Mouse (Mus musculus) lung, embryonic 15.5 days (tissue): ENCODE measurements around the gene Cog8. TPM values are rescaled to one million over a fixed set of nuclear protein-coding genes. Genes with fewer than 3 reads are reported as not detected.

Experiments
- ATAC-seq: fragments of 200-750 bp; cut with Nextera tagmentation; 2 replicates; pipeline ENCODE4 v1.8.0; 2017; ENCODE audit warnings: moderate number of reproducible peaks, borderline replicate concordance; ENCODE audit not compliant: low FRiP score, low TSS enrichment; ENCODE audit errors: extremely low read depth
- H3K27ac ChIP-seq: fragments of 300-500 bp; sonication (generic); 2 replicates; pipeline ENCODE4 v1.5.1; 2015; ENCODE audit warnings: moderate library complexity, mild to moderate bottlenecking, inconsistent platforms
- H3K27me3 ChIP-seq: fragments of 300-500 bp; sonication (generic); 2 replicates; pipeline ENCODE4 v1.6.1; 2015; ENCODE audit warnings: inconsistent platforms
- H3K36me3 ChIP-seq: fragments of 300-500 bp; sonication (generic); 2 replicates; pipeline ENCODE4 v1.6.1; 2015; ENCODE audit warnings: inconsistent platforms
- H3K4me1 ChIP-seq: fragments of 300-500 bp; sonication (generic); 2 replicates; pipeline ENCODE4 v1.6.1; 2015; ENCODE audit warnings: inconsistent platforms
- H3K4me2 ChIP-seq: fragments of 300-500 bp; sonication (generic); 2 replicates; pipeline ENCODE4 v1.6.1; 2015; ENCODE audit warnings: inconsistent platforms, mild to moderate bottlenecking, moderate library complexity
- H3K4me3 ChIP-seq: fragments of 300-500 bp; sonication (generic); 2 replicates; pipeline ENCODE4 v1.5.1; 2015; ENCODE audit warnings: mild to moderate bottlenecking, inconsistent platforms
- H3K9ac ChIP-seq: fragments of 300-500 bp; sonication (generic); 2 replicates; pipeline ENCODE4 v1.6.1; 2015; ENCODE audit warnings: inconsistent platforms
- H3K9me3 ChIP-seq: fragments of 300-500 bp; sonication (generic); 2 replicates; pipeline ENCODE4 v1.6.1; 2016; ENCODE audit warnings: inconsistent platforms
- WGBS: fragments of 180-500 bp; shearing (Covaris S2); methylation state at CpG from one replicate; pipeline ENCODE4 v1.1.7; 2015; 5-methylcytosine and 5-hydroxymethylcytosine counted together
- polyA plus RNA-seq: library from polyadenylated mRNA; unstranded; fragments of >200 nt; fragmentation: Nextera tagmentation; extraction: Ambion mirVana; gene quantifications from 2 replicates; pipeline ENCODE4 v1.2.1, GENCODE M21; 2015

The Cog8 gene
- polyA plus RNA-seq: 36.1 and 40.1 TPM in 2 replicates

- Histone ChIP-seq H3K4me3 (peak within 1 kb of the TSS; percentile 88), H3K9me3 (no peaks in the 10 kb centered on the region), H3K9ac (peak within 1 kb of the TSS; percentile 80), H3K36me3 (peaks cover 47% of the 10 kb centered on the region), H3K27me3 (no peaks in the 10 kb centered on the region), H3K4me2 (peak within 1 kb of the TSS; percentile 89), H3K4me1 (peaks cover 20% of the 10 kb centered on the region), H3K27ac (peak within 1 kb of the TSS; percentile 74)
- peak; percentile 94 for ATAC-seq
- under 1% methylated on average over 87 of the region's 88 CpGs for WGBS
Measured at GRCm38 (mm10) chr8:107056076-107056972, at the start of gene Cog8, which contains the start of gene Nip7. Gene Cog8, minus strand, starts transcription at chr8:107056689. Gene Nip7, plus strand, starts transcription at chr8:107056877.

DNA sequence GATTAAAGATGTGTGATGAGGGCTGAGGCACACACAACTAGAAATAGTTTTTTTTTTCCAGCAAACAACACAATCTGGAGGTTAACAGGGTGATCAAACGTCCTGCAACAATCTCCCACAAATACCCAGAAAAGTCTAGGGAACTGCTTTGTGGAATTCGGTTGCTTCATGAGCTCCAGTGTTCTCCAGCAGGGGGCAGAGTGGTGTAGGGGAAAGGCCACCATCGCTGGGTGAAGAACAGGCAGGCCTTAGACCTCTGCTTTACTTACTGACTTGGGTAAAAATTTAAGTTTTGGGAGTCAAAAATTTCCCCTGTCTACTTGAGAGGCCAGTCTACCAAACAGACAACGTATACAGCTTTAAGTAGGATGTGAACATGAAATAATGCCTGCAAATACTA is 48.1 kb upstream of the Cog8 start:
- Histone ChIP-seq H3K9me3 (no peaks in the 10 kb centered on the region), H3K27me3 (no peaks in the 10 kb centered on the region), H3K4me2 (no peak overlapping the region), H3K4me1 (peaks cover 8% of the 10 kb centered on the region; the same call in 1 of the 2 replicates), H3K4me3 (no peak overlapping the region), H3K27ac (no peak overlapping the region), H3K36me3 (no peaks in the 10 kb centered on the region), H3K9ac (no peak overlapping the region)
- no peak for ATAC-seq
- 8% methylated on average over 4 of the region's 4 CpGs for WGBS

- H3K27me3 ChIP-seq: no peaks in the 10 kb centered on the region
- ATAC-seq: no peak
- no peaks in the 10 kb centered on the region for H3K9me3 ChIP-seq
- 73% methylated on average over 2 of the region's 2 CpGs for WGBS
- no peak overlapping the region for H3K4me2 ChIP-seq
- no peak overlapping the region for H3K9ac ChIP-seq
- H3K4me1 ChIP-seq: peaks cover 4% of the 10 kb centered on the region; the same call in 1 of the 2 replicates
- H3K27ac ChIP-seq: no peak overlapping the region
- no peak overlapping the region for H3K4me3 ChIP-seq
- H3K36me3 ChIP-seq: no peaks in the 10 kb centered on the region
Measured at GRCm38 (mm10) chr8:107100635-107101034, 44.1 kb upstream of the Cog8 start.

DNA sequence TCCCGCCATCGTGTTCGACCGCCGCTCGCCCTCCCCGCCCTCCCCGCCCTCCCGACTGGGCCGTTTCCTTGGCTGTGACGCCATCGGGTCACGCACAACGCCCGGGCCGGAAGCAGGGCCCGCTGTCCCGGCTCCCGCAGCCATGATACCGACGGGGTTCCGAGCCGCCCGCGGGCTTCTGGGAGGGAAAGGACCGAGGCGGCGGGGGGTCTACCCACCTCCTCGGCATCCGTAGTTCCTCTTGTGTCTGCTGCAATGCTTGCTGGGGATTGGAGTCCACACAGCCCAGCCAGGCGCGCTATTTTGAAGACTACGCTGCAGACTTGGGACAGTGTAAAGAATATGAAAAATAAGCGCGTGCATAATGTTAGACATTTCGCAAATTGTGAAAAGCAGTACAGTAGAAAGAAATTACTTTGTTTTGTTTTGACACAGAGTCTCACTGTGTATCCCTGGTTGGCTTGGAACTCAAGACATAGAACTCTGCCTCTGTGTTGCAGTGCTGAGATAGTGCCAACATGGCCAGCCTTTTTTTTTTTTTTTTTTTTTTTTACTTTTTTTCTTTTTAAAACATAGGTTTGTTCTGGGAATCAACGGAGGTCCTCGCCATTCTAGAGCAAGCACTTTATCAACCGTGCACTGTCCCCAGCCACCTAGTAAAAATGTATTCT is 40.0 kb upstream of the Cog8 start, which contains the start of gene Terf2:
TSS of gene Terf2 (minus strand) at position 182 of the 671 bp plus-strand sequence.
- H3K4me3 ChIP-seq: peak within 1 kb of the TSS; percentile 98
- H3K36me3 ChIP-seq: peaks cover 9% of the 10 kb centered on the region; the same call in 1 of the 2 replicates
- H3K4me1 ChIP-seq: peaks cover 16% of the 10 kb centered on the region
- H3K4me2 ChIP-seq: peak within 1 kb of the TSS; percentile 52
- WGBS: 4% methylated on average over 39 of the region's 39 CpGs
- peak within 1 kb of the TSS; percentile 97 for H3K9ac ChIP-seq
- H3K27ac ChIP-seq: peak within 1 kb of the TSS; percentile 95
- H3K27me3 ChIP-seq: no peaks in the 10 kb centered on the region
- peak; percentile 95 for ATAC-seq
- no peaks in the 10 kb centered on the region for H3K9me3 ChIP-seq

DNA sequence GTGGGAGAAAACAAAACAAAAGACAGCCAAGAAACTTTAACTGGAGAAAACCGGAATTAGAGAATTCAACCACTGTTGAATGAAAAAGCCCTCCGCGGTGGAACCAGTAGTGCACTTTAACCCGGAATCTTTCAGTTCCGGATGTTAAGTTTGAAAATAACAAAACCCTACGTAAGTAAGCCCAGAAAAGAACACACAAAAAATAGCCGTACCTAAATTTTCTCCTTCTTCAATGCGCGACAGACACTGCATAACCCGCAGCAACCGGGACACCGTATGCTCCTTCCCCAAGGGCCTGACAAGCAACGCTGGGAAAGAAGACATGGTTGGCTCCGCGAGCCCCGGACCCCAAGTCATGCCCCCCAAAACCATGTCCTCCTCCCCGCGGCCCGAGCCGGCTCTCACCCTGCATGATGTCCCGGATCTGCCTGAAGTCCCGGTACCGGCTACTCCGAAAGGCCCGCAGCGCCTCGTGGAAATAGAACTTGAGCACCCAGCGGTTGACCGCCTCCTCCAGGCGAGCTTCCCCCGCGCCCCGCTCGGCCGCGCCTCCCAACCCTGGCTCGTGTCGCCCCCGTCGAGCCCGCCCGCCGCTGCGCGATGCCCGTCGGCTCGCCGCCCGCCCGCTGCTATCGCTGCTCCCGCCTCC is 39.4 kb upstream of the Cog8 start:
- ATAC-seq: peak; percentile 81; the same call in 1 of the 2 replicates
- under 1% methylated on average over 40 of the region's 53 CpGs for WGBS
- H3K9ac ChIP-seq: peak overlapping the region; percentile 97

DNA sequence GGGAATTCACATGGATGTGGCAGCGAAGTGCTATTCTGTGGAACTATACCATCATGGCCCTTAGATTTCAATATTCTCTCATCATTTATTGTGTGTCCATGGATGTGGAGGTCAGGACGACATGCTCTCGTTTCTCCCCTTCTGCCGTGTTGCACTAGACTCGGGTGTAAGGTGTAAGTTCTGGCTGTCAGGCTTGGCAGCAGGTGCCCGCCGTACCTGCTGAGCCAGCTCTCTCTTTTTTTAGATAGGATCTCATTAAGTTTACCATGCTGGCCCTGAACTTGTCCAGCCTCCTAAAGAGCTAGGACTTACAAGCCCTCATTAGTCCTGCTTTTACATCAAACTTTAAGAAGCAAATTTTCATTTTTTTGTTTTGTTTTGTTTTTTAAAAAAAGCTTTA is 34.0 kb upstream of the Cog8 start:
- H3K4me2 ChIP-seq: no peak overlapping the region
- WGBS: 91% methylated on average over 7 of the region's 7 CpGs
- ATAC-seq: no peak
- no peak overlapping the region for H3K27ac ChIP-seq
- no peak overlapping the region for H3K9ac ChIP-seq
- H3K4me1 ChIP-seq: peaks cover 12% of the 10 kb centered on the region
- H3K9me3 ChIP-seq: no peaks in the 10 kb centered on the region
- H3K27me3 ChIP-seq: no peaks in the 10 kb centered on the region
- peaks cover 53% of the 10 kb centered on the region for H3K36me3 ChIP-seq
- H3K4me3 ChIP-seq: no peak overlapping the region

More for the DNA sequence above, 39.4 kb upstream of the Cog8 start:
- peak overlapping the region; percentile 95 for H3K27ac ChIP-seq
- peaks cover 16% of the 10 kb centered on the region for H3K4me1 ChIP-seq
- H3K4me3 ChIP-seq: peak overlapping the region; percentile 98
- H3K9me3 ChIP-seq: no peaks in the 10 kb centered on the region
- no peaks in the 10 kb centered on the region for H3K27me3 ChIP-seq
- H3K36me3 ChIP-seq: peaks cover 14% of the 10 kb centered on the region
- peak overlapping the region; percentile 52 for H3K4me2 ChIP-seq

DNA sequence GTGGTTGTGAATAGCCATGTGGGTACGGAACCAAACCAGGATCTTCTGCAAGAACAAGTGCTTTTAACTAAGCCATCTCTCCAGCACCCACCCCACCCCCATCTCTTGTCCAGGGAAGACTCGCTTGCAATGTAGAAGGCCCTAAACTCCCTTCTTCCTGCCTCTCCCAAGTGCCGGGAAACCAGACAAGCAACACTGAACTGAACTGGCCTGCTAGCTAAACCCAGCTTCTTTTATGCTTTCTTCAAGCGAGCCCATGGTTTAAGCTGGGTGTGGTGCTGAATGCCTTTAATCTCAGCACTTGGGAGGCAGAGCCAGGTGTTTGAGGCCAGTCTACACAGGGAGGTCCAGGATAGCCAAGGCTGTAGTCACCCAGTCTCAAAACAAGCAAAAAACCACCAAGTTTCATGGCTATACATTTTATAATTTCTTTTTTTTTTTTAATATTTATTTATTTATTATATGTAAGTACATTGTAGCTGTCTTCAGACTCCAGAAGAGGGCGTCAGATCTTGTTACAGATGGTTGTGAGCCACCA is 32.1 kb upstream of the Cog8 start:
- no peak overlapping the region for H3K9ac ChIP-seq
- no peak overlapping the region for H3K4me3 ChIP-seq
- 96% methylated on average over 5 of the region's 5 CpGs for WGBS
- no peaks in the 10 kb centered on the region for H3K4me1 ChIP-seq
- no peaks in the 10 kb centered on the region for H3K9me3 ChIP-seq
- H3K27me3 ChIP-seq: no peaks in the 10 kb centered on the region
- no peak overlapping the region for H3K4me2 ChIP-seq
- no peak overlapping the region for H3K27ac ChIP-seq
- no peak for ATAC-seq
- peaks cover 63% of the 10 kb centered on the region for H3K36me3 ChIP-seq

GRCm38 (mm10) chr8:107086018-107086417 is 29.5 kb upstream of the Cog8 start:
- no peak overlapping the region for H3K4me2 ChIP-seq
- no peak overlapping the region for H3K4me3 ChIP-seq
- no peak overlapping the region for H3K27ac ChIP-seq
- 95% methylated on average over 5 of the region's 5 CpGs for WGBS
- H3K36me3 ChIP-seq: peaks cover 69% of the 10 kb centered on the region
- ATAC-seq: no peak
- H3K27me3 ChIP-seq: no peaks in the 10 kb centered on the region
- no peaks in the 10 kb centered on the region for H3K4me1 ChIP-seq
- H3K9ac ChIP-seq: no peak overlapping the region
- no peaks in the 10 kb centered on the region for H3K9me3 ChIP-seq

DNA sequence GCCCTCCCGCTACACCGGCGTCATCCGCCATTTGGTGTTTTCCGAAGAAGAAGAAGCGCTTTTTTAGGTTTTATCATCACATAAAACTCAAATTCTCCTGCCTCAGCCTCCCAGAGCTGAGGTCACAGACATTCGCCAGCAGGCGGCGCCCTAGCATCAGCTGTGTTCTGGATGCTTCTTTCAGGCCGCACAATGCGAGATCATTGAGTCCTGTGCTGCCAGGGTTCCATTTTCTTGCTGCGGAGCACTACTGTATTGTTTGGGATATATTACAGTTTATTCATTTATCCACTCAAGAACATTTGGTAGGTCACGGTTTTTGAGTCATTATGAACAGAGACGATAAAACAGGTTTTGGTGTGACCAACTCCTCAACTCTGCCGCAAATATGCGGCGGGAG is 28.9 kb upstream of the Cog8 start:
- H3K27me3 ChIP-seq: no peaks in the 10 kb centered on the region
- no peak overlapping the region for H3K4me2 ChIP-seq
- H3K4me3 ChIP-seq: no peak overlapping the region
- H3K27ac ChIP-seq: no peak overlapping the region
- 96% methylated on average over 17 of the region's 17 CpGs for WGBS
- H3K9me3 ChIP-seq: no peaks in the 10 kb centered on the region
- H3K9ac ChIP-seq: no peak overlapping the region
- no peak for ATAC-seq
- H3K36me3 ChIP-seq: peaks cover 68% of the 10 kb centered on the region
- no peaks in the 10 kb centered on the region for H3K4me1 ChIP-seq

- ATAC-seq: no peak
- WGBS: 79% methylated on average over 7 of the region's 7 CpGs
- peaks cover 80% of the 10 kb centered on the region for H3K36me3 ChIP-seq
- H3K4me1 ChIP-seq: no peaks in the 10 kb centered on the region
- H3K27me3 ChIP-seq: no peaks in the 10 kb centered on the region
- H3K9ac ChIP-seq: no peak overlapping the region
- H3K4me3 ChIP-seq: no peak overlapping the region
- no peak overlapping the region for H3K27ac ChIP-seq
- no peaks in the 10 kb centered on the region for H3K9me3 ChIP-seq
- no peak overlapping the region for H3K4me2 ChIP-seq
Measured at GRCm38 (mm10) chr8:107076239-107076888, 19.9 kb upstream of the Cog8 start.

GRCm38 (mm10) chr8:107074128-107074527 is 17.6 kb upstream of the Cog8 start:
- Histone ChIP-seq H3K36me3 (peaks cover 74% of the 10 kb centered on the region), H3K4me1 (no peaks in the 10 kb centered on the region), H3K27me3 (no peaks in the 10 kb centered on the region), H3K4me2 (no peak overlapping the region), H3K4me3 (no peak overlapping the region), H3K9me3 (no peaks in the 10 kb centered on the region), H3K9ac (no peak overlapping the region), H3K27ac (no peak overlapping the region)
- WGBS: 87% methylated on average over 1 of the region's 1 CpGs
- no peak for ATAC-seq
